Mouse (Mus musculus) megakaryocyte, adult 5-6 weeks (primary cell): ENCODE results near the gene Stmn3. TPM values are rescaled to one million over a fixed set of nuclear protein-coding genes. Genes with fewer than 3 reads are reported as not detected.
A peak's percentile ranks its signal among the peaks of the same experiment; 100 is the strongest.

Source experiments
- ATAC-seq: 2 replicates; pipeline ENCODE4 v1.8.0; 2016; ENCODE audit warnings: mild to moderate bottlenecking, inconsistent platforms; ENCODE audit not compliant: poor library complexity, severe bottlenecking
- total RNA-seq, 2 experiments: library from RNA; stranded (forward) in 1 of 2; stranded (reverse) in 1 of 2; fragments of 153-499, 151-499 nt in 1 of 2; fragments of 221-1000, 200-1000 nt in 1 of 2; gene quantifications; 2 replicates each; pipeline versions ENCODE4 v1.2.3 to v1.2.4; 2015 to 2017

Stmn3 gene
- total RNA-seq, 2 experiments from 2014 or later: not detected

DNA sequence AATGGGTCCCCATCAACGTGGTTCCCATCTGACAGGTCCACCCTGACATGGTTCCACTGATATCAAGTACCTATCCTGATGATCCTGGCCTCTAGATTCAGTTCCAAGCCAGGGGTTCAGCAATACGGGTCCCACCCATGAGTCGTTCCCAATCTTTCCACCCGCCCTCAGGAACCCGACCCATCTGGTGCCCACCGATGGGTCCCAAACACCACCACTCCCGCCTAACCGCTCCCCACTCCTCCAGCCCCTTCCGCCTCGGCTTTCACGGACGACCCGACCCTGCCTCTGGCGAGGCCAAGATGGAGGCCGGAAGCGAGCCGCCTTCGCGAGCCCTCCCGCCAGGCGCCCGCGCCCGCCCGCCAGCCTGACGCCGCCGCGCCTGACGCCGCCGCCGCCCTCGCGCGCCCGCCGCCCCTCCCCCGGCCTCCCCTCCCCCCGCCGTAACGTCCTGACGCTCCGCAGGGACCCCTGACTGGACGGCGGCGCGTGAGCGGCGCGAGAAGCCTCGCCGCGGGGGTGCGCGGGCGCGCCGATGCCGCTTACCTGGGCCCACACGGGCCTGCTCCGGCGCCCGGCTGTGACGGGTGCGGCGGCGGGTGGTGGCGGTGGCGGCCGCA lies 26.9 kb downstream of the Stmn3 start:
- ATAC-seq: peak; percentile 68

- ATAC-seq: no peak
Measured at GRCm38 (mm10) chr2:181286629-181287337, 27.5 kb downstream of the Stmn3 start.

DNA sequence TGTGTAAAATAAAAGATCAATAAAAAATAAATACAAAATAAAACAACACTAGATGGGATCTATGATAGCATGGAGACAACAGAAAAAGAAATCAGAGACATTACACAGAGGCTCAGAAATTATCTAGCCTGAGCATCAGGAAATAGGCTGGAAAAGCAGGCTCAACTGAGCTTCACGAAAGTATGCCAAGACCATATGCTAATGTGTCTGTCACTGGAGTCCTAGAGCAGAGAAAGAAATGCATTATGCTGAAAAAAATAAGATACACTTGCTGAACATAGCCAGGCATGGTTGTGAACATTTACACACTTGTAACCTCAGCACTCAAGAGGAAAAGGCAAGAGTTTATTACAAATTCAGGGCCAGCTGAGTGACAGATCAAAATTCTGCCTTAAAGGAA lies 34.3 kb downstream of the Stmn3 start:
- ATAC-seq: no peak

DNA sequence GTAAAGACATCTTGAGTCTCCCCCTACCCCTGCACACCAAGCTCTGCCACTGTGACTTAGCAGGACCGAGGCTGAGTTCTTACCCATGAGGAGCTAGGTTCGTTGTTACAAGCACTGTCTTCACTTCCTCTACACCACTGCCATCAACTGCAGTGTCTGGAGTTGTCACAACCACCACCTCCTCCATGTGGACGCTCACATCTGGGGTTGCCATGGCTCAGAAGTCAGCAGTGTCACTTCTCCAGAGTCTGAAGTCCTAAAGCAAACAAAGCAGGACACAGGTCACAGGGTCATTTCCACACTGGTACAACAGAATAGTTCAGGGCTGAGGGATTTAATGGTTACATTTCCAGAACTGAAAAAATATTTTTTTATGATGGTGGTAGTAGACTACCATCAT lies 36.4 kb downstream of the Stmn3 start:
- ATAC-seq: no peak

DNA sequence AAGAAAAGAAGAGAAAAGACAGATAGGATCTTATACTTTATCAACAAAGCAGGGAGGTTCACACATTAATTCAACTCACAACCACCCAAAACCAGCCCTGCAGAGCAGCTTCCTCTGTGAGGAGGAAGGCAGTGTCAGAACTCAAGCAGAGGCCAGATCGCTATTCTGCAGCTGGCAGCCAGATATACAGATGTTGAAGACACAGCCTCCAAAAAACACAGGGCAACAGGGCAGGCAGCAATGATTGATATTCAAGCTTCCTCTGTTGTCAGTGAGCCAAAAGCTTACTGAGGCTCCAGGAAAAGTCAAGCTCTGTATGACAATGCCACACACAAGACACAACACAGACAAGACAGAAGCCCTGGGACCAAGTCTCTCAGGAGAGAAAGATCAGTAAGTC lies 37.5 kb downstream of the Stmn3 start:
- no peak for ATAC-seq

DNA sequence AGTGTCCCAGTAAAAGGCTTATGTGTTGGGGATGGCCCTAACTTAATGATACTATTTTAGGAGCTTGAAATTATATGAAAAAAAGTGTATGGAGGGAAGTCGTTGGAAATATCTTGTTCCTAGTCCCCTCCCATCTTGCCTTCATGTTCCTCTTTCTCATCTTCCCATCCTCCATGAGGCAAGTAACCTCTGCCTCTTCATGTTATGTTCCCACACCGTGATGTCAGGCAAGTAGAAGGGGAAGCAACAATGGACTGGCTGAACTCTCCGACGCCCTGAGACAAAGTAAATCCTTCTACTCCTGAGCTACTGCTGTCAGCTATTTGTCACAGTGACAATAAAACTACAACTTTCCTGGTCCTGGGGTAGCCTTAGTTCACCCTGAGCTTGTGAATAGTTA lies 39.7 kb downstream of the Stmn3 start:
- peak; percentile 85 for ATAC-seq

GRCm38 (mm10) chr2:181273829-181274228 lies 40.5 kb downstream of the Stmn3 start:
- ATAC-seq: peak; percentile 51; the same call in 1 of the 2 replicates

DNA sequence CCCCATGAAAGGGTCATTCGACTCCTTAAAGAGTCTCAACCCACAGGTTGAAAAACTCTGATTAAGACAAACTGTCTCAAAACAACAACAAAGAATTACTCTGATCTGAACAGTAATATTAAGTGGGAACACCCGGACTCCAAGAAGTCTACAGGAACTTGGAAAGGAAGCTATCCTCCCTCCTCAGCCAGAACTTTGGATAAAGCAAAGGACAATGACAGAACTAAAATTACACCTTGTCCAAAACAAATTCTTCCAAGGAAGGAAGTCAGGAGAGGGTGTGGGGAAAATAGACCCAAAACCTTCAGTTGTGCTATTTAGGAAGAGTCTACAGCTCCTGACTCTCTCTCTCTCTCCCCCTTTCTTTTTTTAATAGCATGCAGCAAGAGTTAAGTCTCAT lies 42.2 kb downstream of the Stmn3 start:
- ATAC-seq: no peak

- ATAC-seq: no peak
Measured at GRCm38 (mm10) chr2:181266839-181267238, 47.5 kb downstream of the Stmn3 start.

Other genes with a start within 250 kb of the Stmn3 start
- not detected in 2 replicates for gene Kcnq2, start 179.2 kb downstream of the Stmn3 start, total RNA-seq (2015)
- gene Kcnq2, start 179.2 kb downstream of the Stmn3 start, total RNA-seq (2017): not detected in 2 replicates
- gene Eef1a2, start 157.5 kb downstream of the Stmn3 start, total RNA-seq (2015): not detected in 2 replicates
- not detected in 2 replicates for gene Eef1a2, start 157.5 kb downstream of the Stmn3 start, total RNA-seq (2017)
- 87.9 and 88.9 TPM in 2 replicates for gene Ppdpf, start 127.3 kb downstream of the Stmn3 start, total RNA-seq (2015)
- gene Ppdpf, start 127.3 kb downstream of the Stmn3 start, total RNA-seq (2017): 55.7 and 56.1 TPM in 2 replicates
- gene Ptk6, start 111.7 kb downstream of the Stmn3 start, total RNA-seq (2015): not detected in 2 replicates
- not detected in 2 replicates for gene Ptk6, start 111.7 kb downstream of the Stmn3 start, total RNA-seq (2017)
- gene Srms, start 101.3 kb downstream of the Stmn3 start, total RNA-seq (2015): not detected in 2 replicates
- not detected in 2 replicates for gene Srms, start 101.3 kb downstream of the Stmn3 start, total RNA-seq (2017)
- not detected in 2 replicates for gene Fndc11, start 94.5 kb downstream of the Stmn3 start, total RNA-seq (2015)
- gene Fndc11, start 94.5 kb downstream of the Stmn3 start, total RNA-seq (2017): not detected in 2 replicates
- gene Helz2, start 72.5 kb downstream of the Stmn3 start, total RNA-seq (2015): 13.5 and 14.2 TPM in 2 replicates
- gene Helz2, start 72.5 kb downstream of the Stmn3 start, total RNA-seq (2017): 11.0 and 14.6 TPM in 2 replicates
- gene Gmeb2, start 26.5 kb downstream of the Stmn3 start, total RNA-seq (2015): 12.5 and 16.6 TPM in 2 replicates
- gene Gmeb2, start 26.5 kb downstream of the Stmn3 start, total RNA-seq (2017): 13.4 and 23.9 TPM in 2 replicates
- gene Rtel1, start 5.2 kb upstream of the Stmn3 start, total RNA-seq (2015): 26.8 and 34.1 TPM in 2 replicates
- gene Rtel1, start 5.2 kb upstream of the Stmn3 start, total RNA-seq (2017): 21.6 and 25.8 TPM in 2 replicates
- gene Zgpat, start 50.4 kb upstream of the Stmn3 start, total RNA-seq (2015): 4.9 and 7.9 TPM in 2 replicates
- gene Zgpat, start 50.4 kb upstream of the Stmn3 start, total RNA-seq (2017): 28.0 and 29.5 TPM in 2 replicates
- 22.8 and 29.9 TPM in 2 replicates for gene Arfrp1, start 50.9 kb upstream of the Stmn3 start, total RNA-seq (2015)
- gene Arfrp1, start 50.9 kb upstream of the Stmn3 start, total RNA-seq (2017): 37.2 and 43.3 TPM in 2 replicates
- 21.5 and 25.4 TPM in 2 replicates for gene Lime1, start 65.6 kb upstream of the Stmn3 start, total RNA-seq (2015)
- 20.4 and 28.9 TPM in 2 replicates for gene Lime1, start 65.6 kb upstream of the Stmn3 start, total RNA-seq (2017)
- 1.4 and 2.5 TPM in 2 replicates for gene Zbtb46, start 144.9 kb upstream of the Stmn3 start, total RNA-seq (2015)
- 2.3 and 3.9 TPM in 2 replicates for gene Zbtb46, start 144.9 kb upstream of the Stmn3 start, total RNA-seq (2017)
- gene Abhd16b, start 178.7 kb upstream of the Stmn3 start, total RNA-seq (2015): not detected in 2 replicates
- not detected in 2 replicates for gene Abhd16b, start 178.7 kb upstream of the Stmn3 start, total RNA-seq (2017)
- 37.8 and 55.2 TPM in 2 replicates for gene Tpd52l2, start 182.6 kb upstream of the Stmn3 start, total RNA-seq (2015)
- 61.6 and 102 TPM in 2 replicates for gene Tpd52l2, start 182.6 kb upstream of the Stmn3 start, total RNA-seq (2017)
- 32.2 and 35.1 TPM in 2 replicates for gene Dnajc5, start 206.0 kb upstream of the Stmn3 start, total RNA-seq (2015)
- 39.7 and 44.9 TPM in 2 replicates for gene Dnajc5, start 206.0 kb upstream of the Stmn3 start, total RNA-seq (2017)